27 mouse cellular contexts compared by ENCODE assay signal in genomic region chr9:103063591-103063990, GRCm38 (mm10). TPM values are rescaled to one million over a fixed set of nuclear protein-coding genes. Genes with fewer than 3 reads are reported as not detected.
"Had no signal": no experiment of that assay in that cellular context is flagged by ENCODE, and none has a peak within 500 bp of the region (broad histone marks: within the 10 kb centered on the region; RNA-seq: fewer than 3 reads in every experiment).

No protein-coding gene starts in this region.

- DNase-seq: cerebellum, adult 2 months; cerebellum, adult 8-10 months; cerebellum, adult 9-10 months; cerebellum, adult 9-11 months; cerebellum, postnatal 10 days; cerebellum, postnatal 14 days; cerebellum, postnatal 25 days; cerebellum, postnatal 36 days; embryo, embryonic 11 days; forebrain, postnatal 0 days; gastrocnemius, adult 2 months; gastrocnemius, postnatal 10 days; gastrocnemius, postnatal 14 days; gastrocnemius, postnatal 25 days; heart, adult 11 months; heart, adult 18-20 months had no signal

- H3K36me3 ChIP-seq: embryonic facial prominence, embryonic 10.5 days; embryonic facial prominence, embryonic 12.5 days; embryonic facial prominence, embryonic 13.5 days; embryonic facial prominence, embryonic 15.5 days; forebrain, embryonic 10.5 days; forebrain, embryonic 12.5 days; forebrain, embryonic 15.5 days had no signal

- H3K9me3 ChIP-seq: embryonic facial prominence, embryonic 10.5 days; embryonic facial prominence, embryonic 12.5 days; embryonic facial prominence, embryonic 15.5 days; forebrain, embryonic 10.5 days; forebrain, embryonic 12.5 days; forebrain, embryonic 13.5 days; forebrain, embryonic 15.5 days had no signal

- H3K4me1 ChIP-seq: forebrain, embryonic 12.5 days had no signal

- H3K9ac ChIP-seq: embryonic facial prominence, embryonic 12.5 days; embryonic facial prominence, embryonic 13.5 days; embryonic facial prominence, embryonic 15.5 days; forebrain, embryonic 12.5 days; forebrain, embryonic 13.5 days; forebrain, embryonic 15.5 days; forebrain, postnatal 0 days had no signal

- H3K4me3 ChIP-seq: embryonic facial prominence, embryonic 10.5 days; embryonic facial prominence, embryonic 12.5 days; embryonic facial prominence, embryonic 13.5 days; embryonic facial prominence, embryonic 15.5 days; erythroblast, embryonic 14.5 days; forebrain, embryonic 10.5 days; forebrain, embryonic 12.5 days; forebrain, embryonic 13.5 days; forebrain, embryonic 15.5 days; gastrocnemius, adult 2 months had no signal

- H3K4me2 ChIP-seq: embryonic facial prominence, embryonic 12.5 days; embryonic facial prominence, embryonic 13.5 days; embryonic facial prominence, embryonic 15.5 days; forebrain, embryonic 12.5 days; forebrain, embryonic 13.5 days; forebrain, embryonic 15.5 days had no signal

- H3K27ac ChIP-seq: embryonic facial prominence, embryonic 10.5 days; embryonic facial prominence, embryonic 12.5 days; embryonic facial prominence, embryonic 13.5 days; embryonic facial prominence, embryonic 15.5 days; forebrain, embryonic 10.5 days; forebrain, embryonic 12.5 days; forebrain, embryonic 13.5 days; forebrain, embryonic 15.5 days; gastrocnemius, adult 2 months had no signal

- ATAC-seq: forebrain, embryonic 13.5 days; forebrain, embryonic 14.5 days; forebrain, embryonic 15.5 days; forebrain, embryonic 16.5 days; forebrain, postnatal 0 days had no signal

- H3K27me3 ChIP-seq: embryonic facial prominence, embryonic 12.5 days; embryonic facial prominence, embryonic 13.5 days; embryonic facial prominence, embryonic 15.5 days; forebrain, embryonic 12.5 days; forebrain, embryonic 13.5 days; forebrain, embryonic 15.5 days had no signal

RNA-seq across cellular contexts. Expression of gene Rab6b, which starts 48.0 kb away (rescaled TPM):
- polyA plus RNA-seq: erythroblast, embryonic 14.5 days had no signal
